Mouse (Mus musculus): ENCODE results near the gene Lrfn3.

DNA sequence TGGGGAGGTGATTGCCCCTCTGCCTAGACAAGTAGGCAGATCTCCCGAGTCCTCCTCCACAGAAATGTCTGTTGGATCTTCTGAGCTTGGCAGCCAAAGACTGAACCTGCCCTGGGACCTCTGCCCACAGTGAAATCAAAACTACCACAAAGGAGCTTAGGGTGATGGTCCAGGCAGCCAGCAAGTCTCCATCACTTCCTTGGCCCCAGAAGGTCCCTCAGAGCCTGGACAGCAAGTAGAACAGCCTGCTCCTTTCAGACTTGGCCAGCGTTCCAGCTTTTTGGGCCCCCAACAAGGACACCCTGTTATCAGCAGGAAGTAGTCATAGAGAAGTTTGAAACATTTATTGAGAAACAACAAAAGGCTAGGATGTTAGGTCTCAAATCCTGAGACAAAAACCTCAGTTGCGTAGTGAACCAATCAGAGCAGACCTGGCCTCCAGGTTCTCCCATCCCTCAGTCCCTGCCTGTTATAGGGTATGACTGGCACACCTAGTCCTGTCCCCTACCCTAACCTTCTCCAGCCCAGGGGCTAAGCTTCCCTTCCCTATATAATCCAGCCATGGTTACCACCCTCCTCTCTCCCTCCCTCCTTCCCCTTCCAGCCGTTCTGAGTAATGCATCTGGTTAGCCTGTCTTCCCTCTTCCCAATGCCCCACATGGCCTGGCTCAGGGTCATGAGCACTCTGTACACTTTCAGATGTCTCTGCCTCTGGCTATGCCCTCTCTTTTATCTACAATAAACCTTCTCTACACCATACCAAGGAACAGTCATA lies 30.4 kb upstream of the Lrfn3 start:
- TF ChIP-seq ZC3H11A (IDR thresholded peaks at IDR 0.05; ENCODE audit: borderline replicate concordance, low read depth, low read length) (no peak), MAFK (IDR thresholded peaks at IDR 0.05; ENCODE audit: insufficient read depth, low read depth, low read length) (no peak), HCFC1 (IDR thresholded peaks at IDR 0.05; ENCODE audit: borderline replicate concordance, insufficient read depth, low read length) (no peak), ZNF384 (IDR thresholded peaks at IDR 0.05; ENCODE audit: low read depth, low read length) (no peak), CHD2 (IDR thresholded peaks at IDR 0.05; ENCODE audit: low read depth, low read length) (no peak)

Data from ES-E14 (cell line).